Mouse (Mus musculus): Measurements from ENCODE around the gene Pigm.

Pigm gene

DNA sequence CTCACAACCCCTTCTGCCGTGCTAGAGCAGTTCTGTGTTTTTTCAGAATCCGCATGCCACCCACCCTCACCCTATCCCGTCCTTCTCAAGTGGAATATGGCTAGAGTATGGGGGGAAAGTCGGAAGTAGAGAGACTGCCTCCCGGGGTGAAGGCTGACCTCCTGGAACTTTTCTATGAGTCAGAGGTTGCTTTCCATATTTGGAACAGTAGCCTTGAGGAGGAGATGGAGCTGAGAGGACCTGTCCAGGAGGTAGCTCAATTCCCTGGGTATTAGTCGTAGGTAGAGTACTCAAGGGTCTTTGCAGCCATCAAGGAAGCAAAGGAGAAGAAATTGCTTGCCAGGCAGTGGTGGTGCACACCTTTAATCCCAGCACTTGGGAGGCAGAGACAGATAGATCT lies 24.3 kb upstream of the Pigm start:
- no peak for DNase-seq (ENCODE audit: low spot score in 2 of 2)

DNA sequence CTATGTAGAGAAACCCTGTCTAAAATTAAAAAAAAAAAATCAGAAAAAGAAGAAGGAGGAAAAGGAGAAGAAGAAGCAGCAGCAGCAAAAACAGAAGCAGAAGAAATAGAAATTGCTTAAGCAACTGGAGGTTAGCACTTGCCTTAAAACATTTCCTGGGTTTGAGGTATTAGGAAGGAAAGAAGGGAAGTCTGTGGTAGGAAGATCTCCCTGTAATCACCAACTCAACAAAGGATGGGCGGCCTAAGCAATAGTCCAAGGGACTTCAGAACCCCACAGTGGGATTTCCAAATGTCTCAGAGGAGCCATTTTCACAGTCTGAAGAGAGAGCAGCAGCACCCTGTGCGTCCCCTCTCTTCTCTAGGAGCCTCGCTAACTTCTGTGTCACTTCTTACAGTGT lies 23.9 kb upstream of the Pigm start:
- no peak for DNase-seq (ENCODE audit: low spot score in 2 of 2)

DNA sequence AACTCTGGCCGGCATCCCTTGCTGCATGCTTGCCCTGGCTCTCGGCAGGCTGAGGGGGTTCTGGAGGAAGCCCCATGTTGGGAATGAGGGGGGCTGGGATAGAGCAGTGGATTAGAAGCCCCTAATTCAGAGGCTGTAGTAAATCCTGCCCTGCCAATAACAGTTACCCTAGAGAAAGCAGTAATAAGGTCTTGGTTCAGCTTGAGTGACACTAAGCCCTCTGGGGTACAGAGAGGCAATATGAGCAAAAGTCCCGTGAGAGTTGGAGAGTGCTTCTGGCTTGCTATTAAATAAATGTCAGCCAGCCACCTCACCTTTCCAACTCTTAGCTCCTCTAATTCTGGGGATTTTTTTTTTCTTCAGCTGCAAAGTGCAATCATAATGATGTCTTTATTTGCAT lies 21.0 kb upstream of the Pigm start:
- DNase-seq (ENCODE audit: low spot score in 2 of 2), result no peak

DNA sequence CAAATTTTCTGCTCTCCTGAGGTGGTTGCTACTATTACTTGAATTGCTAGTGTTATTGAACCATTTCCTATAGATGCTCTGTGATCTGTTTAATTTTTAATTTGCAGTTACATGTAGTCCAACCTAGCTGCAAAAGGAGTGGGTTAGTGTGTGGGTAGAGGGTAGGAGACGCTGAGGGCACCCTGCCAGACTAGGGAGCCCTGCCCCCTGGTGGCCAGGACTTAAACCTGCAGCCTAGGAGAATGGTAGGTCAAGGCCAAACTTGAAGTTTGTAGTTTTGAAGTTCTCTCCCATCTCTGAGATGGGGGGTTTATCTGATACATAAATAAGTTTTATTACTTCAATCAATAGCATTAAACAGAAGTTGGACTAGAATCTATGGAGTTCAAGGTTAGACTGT lies 18.8 kb upstream of the Pigm start:
- peak; percentile 42 to 54 for DNase-seq (ENCODE audit: low spot score in 2 of 2)

DNA sequence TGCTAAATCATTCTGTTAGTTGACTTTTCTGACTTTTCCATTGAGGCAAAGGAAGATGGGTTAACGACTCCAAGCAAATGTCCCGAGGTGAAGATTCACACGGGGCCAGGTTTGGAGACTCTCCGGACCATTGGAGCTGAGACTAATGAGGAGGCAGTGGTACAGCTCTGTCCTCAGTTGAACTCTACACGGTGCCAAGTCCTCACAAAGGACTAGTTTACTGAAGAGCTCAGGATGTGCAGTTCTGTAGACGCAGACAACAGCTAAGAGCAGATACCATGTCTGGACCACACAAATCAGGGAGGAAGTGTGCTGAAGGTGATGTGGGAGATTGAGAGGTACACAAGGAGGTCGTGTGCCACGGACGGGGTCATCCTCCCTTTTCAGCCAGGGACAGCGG lies 18.0 kb upstream of the Pigm start:
- no peak for DNase-seq (ENCODE audit: low spot score in 2 of 2)

DNA sequence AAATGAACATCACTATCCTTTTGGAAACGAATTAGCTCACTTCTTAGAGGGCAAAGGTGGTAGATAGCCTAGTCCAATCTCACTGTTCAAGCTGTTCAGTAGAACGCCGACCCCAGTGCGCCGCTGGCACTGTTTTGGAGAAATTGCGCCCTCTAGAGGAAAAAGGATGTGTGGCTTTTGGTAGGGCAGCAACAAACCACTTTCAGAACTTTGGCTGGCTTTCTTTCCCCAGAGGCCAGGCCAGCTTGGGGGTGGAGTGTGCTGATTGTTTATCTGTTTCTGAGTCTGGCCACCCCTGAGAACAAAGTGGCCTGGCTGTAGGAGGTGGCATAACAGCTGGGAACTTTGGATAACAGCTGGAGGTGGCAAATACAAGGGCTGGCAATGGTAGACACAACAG lies 11.7 kb upstream of the Pigm start:
- no peak for DNase-seq (ENCODE audit: low spot score in 2 of 2)

DNA sequence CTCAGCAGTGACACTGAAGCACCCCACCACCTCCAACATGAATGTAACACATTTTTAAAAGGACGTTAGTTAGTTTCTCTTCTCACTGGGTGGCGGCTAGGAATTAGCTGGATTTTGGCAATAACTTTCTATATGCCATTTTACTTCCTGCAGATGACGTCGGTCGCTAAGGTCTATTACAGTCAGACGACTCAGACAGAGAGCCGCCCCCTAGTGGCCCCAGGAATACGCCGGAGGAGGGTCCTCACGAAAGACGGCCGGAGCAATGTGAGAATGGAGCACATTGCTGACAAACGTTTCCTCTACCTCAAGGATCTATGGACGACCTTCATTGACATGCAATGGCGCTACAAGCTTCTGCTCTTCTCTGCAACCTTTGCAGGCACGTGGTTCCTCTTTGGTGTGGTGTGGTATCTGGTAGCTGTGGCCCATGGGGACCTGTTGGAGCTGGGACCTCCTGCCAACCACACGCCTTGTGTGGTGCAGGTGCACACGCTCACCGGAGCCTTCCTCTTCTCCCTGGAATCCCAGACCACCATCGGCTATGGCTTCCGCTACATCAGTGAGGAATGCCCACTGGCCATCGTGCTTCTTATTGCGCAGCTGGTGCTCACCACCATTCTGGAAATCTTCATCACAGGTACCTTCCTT lies 7.5 kb upstream of the Pigm start:
- DNase-seq (ENCODE audit: low spot score in 2 of 2), result no peak

DNA sequence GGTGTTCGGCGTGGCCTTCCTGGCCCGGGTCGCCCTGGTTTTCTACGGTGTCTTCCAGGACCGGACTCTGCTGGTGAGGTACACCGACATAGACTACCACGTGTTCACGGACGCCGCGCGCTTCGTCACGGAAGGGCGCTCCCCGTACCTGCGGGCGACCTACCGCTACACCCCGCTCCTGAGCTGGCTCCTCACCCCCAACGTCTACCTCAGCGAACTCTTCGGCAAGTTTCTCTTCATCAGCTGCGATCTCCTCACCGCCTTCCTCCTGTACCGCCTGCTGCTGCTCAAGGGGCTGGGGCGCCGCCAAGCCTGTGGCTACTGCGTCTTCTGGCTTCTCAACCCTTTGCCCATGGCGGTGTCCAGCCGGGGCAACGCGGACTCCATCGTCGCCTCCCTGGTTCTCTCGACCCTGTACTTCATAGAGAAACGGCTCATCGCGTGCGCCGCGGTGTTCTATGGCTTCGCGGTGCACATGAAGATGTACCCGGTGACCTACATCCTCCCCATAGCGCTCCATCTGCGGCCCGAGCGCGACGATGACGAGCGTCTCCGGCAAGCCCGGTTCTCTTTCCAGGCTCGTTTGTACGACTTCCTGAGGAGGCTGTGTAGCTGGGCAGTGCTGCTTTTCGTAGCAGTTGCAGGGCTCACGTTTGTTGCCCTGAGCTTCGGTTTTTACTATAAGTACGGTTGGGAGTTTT lies 562 bp downstream of the Pigm start:
- DNase-seq (ENCODE audit: low spot score in 2 of 2), result peak; percentile 11 to 25

DNA sequence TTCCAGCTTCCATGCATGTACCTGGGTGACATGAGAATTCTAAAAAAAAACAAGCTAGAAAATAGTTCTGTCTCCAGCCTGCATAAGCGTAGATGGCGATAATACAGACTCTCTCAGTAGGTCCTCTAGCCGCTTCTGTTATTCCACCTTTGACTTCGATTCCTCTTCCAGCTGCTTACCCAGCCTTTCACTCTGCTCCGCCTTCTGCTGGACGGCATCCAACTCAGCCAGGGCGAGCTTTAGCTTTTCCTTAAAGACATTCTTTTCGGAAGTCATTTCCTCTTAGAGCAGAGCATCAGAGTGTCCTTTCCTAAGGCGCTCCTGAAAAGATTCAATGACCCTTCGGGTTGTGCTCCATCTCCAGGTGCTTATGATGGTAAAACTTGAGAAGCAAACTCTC lies 3.7 kb downstream of the Pigm start:
- peak in 1 of 2 experiments; percentile 50 for DNase-seq (ENCODE audit: low spot score in 2 of 2)

DNA sequence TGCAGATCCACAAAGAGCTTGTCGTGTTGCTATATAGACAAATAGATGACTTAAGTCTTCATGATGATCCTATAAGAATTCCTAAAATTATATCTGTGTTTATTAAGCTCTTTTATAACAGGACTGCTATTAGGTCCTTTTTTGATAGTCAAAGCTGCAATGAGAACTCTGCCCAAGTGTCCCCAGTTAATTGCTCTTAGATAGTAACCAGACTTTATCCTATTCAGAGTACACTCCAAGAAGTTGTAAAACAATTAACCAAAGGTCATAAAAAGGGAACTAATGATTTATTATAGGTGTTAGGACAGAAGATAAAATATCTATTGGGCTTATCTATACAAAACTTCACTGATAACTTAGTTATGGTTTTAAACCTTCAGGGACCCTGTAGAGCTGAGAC lies 5.7 kb downstream of the Pigm start:
- DNase-seq (ENCODE audit: low spot score in 2 of 2), result no peak

DNA sequence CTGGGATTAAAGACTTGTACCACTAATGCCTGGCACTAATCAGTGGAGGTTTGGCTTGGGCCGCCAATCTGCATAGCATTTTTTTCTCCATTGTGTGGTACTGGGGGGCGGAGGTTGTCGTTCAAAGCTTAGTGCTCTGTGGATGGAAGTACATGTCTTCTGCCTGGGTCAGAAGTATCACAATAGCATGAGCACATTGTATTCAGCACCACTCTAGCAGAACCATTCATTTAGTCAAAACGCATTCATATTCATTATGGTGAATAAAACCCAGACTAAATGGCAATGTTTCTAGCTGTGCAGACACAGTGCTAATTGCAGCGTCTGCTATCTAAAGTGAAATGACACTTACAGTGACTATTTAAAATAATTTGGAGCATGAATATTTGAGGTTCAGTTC lies 10.9 kb downstream of the Pigm start:
- DNase-seq (ENCODE audit: low spot score in 2 of 2), result no peak

DNA sequence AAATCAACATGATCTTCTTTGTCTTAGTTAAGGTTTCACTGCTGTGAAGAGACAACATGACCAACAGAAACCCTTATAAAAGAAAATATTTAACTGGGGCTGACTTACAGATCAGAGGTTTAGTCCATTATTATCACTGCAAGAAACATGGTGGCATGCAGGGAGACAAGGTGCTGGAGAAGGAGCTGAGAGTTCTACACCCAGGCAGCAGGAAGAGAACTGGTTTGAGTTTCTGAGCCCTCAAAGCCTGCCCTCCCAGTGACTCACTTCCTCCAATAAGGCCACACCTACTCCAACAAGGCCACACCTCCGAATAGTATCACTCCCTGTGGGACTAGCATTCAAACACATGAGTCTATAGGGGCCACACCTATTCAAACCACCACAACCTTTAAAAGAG lies 14.4 kb downstream of the Pigm start:
- DNase-seq (ENCODE audit: low spot score in 2 of 2), result no peak

DNA sequence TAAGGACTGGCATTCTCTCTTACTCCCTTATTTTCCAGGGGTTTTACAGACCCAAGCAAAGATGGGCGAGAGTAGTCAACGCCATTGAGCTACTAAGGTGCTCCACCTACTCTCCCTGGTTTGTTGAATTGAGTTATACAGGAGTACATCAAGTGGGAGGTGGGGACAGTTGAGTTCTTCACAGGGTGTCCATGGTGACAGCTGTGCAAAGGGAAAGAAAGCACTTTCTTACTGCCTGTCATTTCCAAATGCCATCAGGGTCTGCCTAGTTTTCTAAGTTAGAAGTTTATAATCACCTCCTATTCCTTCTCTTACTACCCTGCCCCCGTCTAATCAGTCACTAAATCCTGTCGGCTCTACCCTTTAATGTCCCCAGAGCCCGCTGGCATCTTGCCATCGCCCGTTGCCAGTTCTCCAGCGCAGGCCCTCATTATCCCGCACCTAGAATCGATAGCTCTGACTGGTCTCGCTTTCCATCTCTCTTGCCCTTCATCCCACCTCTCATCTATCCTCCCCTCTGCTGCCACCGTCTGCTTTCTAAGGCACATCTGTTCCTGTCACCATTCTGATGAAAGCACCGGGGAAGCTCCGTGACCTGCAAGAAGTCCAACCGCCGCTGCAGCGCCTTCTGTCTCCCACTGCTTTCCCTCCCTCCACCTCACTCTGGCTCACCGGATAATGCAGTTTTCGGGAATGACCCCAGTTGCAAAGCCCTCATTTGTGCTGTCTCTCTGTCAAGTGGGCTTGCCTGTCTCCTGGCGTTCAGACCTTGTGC lies 15.6 kb downstream of the Pigm start:
- DNase-seq (ENCODE audit: low spot score in 2 of 2), result no peak

DNA sequence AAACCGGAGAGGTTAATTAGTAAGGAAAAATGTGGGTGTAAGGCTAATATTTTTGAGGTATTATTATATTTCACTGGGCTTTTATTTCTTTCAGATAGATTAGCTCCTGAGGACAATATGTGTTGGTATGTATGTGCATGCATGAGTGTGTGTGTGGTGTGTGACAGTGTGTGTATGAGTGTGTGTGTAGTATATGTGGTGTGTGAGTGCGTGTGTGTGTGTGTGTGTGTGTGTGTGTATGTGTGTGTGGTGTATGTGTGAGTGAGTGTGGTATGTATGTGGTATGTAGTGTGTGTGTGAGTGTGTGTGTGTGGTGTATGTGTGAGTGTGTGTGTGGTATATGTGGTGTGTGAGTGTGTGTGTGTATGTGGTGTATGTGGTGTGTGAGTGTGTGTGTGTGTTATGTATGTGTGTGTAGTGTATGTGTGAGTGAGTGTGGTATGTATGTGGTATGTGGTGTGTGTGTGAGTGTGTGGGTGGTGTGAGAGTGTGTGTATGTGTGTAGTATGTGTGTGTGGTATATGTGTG lies 16.4 kb downstream of the Pigm start:
- no peak for DNase-seq (ENCODE audit: low spot score in 2 of 2)

DNA sequence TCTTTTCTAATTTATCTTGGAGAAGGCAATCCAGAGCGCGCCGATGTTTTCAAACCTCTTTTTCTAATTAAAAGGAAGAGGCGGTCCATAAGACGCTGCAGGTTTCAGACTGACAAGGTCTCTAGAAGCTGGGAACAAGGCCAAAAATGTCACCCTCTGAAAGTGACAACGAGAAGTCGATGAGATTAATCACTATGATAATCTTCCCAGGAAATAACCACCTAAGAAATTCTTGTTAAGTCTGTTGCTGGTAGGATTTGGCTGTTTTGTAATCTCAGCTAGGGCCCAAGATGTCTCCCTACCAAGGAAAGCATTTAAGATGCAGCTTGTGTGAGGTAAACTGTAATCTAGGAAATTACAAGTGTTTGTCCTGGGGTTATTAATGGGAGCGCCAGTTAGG lies 17.4 kb downstream of the Pigm start:
- no peak for DNase-seq (ENCODE audit: low spot score in 2 of 2)

DNA sequence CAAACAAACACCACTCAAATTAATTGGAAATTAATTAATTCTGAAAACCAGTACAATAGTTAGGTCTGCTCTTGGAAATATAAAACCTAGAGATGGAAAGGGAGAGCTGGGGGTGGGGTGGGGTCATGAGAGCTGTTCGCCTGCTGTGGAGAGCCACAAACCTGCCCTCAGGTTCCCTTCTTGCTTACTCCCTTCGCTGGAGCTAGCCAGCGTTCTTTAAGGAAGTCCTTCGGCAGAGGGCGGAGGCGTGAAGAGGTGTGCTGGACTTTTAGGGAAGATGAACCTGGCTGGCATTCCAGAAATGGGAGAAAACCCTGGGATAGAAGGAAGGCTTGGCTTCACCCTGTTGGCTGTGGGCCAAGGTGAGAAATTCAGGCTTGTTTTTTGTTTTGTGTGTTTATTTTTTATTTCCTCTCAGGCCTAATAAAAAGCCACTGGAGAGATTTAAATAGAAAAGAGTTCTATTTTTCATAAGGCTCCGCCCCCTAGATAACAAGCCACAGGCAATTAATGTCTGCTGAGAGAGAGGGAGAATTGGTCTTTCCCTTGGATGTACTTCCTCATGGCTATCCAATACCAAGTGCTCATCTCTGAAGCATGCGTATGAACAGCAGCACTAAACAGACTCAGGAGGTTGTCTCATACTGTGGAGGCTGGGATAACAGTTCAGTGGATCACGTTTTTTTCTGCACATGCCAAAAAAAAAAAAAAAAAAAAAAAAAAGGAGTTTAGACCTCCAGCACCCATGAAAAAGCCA lies 20.8 kb downstream of the Pigm start:
- DNase-seq (ENCODE audit: low spot score in 2 of 2), result no peak

DNA sequence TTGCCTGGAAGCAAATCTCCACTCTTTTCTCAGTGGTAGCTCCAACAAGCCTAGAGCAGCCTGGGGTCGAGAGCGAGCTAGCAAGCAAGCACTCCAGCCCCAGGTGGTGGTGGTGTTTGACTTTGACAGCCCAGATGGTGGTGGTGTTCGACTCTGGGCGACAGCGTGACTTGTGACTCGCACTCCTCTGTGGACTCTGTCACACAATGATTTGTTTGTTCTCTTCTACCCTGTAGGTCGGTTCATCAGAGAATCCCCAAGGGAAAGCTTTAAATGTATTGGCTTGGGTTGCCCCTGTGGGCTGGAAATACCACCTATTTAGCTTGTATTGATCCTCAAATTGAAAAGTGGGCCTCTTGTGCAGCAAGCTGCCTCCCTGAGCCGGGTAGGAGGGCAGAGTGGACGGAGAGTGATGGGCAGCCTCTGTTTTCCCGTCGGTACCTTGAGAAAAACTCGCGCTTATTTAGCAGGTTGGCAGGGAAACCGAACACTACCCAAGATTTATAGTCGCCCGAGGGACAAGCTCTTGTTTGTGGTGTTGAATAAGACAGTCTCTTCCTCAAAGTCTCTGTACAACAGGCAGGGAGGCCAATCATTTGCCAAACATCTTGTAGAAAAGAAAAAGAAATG lies 29.8 kb downstream of the Pigm start:
- no peak for DNase-seq (ENCODE audit: low spot score in 2 of 2)

DNA sequence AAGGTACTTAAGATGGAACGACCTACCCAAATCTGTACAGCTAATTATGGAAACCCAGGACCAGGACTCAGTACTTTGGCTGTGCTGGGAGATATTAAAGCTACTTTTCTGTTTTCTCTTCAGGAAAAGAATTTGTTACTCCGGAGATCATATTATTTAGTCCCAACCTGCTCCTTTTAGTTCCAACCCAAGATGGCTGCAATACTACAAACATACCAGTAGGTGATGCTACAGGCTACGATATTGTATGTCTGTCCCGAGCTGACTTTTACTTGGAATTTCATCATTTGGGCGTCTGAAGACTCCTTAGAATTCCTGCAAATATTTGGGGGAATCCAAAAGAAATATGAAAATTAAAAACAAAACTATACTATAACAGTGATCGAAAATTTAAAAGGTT lies 32.6 kb downstream of the Pigm start:
- DNase-seq (ENCODE audit: low spot score in 2 of 2), result no peak

DNA sequence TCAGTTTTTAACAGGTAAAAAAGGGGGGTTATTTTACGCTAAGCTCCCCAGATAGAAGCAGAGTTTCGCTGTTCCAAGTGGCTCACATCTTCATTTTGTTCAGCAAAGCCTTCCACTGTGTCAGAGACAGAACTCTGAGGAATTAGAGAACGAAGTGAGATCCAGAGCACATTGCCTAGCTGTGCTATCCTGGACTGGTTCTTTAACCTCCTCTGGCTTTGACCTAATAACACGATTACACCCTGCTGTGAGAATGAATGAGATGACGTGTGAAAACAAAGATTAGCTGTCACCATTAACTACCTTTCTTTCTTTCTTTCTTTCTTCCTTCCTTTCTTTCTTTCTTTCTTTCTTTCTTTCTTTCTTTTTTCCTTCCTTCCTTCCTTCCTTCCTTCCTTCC lies 33.1 kb downstream of the Pigm start:
- DNase-seq (ENCODE audit: low spot score in 2 of 2), result no peak

DNA sequence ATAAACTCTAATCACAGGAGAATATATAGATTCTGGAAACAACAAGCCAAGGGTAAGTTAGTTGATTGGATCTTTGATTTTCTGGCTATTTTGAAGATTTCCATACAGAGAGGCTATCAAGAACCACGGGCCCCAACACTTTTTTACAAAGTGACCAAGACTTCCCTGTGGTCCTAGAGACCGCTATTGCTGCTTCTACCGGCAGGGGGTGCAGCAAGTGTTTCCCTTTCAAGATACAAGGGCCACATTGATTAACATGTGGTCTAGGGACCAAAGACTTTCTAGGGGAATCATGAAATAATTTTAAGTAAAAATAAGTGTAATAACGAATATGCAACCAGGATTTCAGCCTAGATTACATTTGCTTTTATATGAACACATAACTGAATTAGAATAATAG lies 34.5 kb downstream of the Pigm start:
- DNase-seq (ENCODE audit: low spot score in 2 of 2), result peak in 1 of 2 experiments; percentile 58

DNA sequence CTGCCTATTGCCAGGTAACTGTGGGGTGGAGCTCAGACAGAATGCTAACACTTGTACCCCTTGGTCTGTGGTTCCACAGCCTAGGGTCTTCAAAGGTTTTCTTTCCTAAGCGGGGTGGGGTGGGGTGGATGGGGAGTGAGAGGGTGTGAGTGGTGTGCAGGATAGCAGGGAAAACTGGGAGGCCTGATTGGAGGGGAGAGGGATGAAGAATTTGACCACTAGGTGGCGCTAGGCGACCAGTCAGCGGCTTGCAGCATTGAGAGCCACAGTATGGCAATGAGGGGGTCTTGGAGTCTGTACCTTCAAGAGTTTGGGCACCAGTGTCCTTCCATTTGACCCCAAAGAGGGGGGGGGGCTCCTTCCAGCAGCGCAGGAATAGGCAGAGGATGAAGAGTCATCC lies 35.9 kb downstream of the Pigm start:
- DNase-seq (ENCODE audit: low spot score in 2 of 2), result peak; percentile 57 to 68
